Mouse (Mus musculus) right cerebral cortex, postnatal 36 days (tissue): ENCODE results near the gene Foxf2.

Experiments
- DNase-seq, 2 experiments: peaks; one replicate each; pipeline ENCODE4 v3.0.0; 2022; ENCODE audit warnings: low spot score in 2 of 2, mixed read lengths in 1 of 2

The Foxf2 gene

DNA sequence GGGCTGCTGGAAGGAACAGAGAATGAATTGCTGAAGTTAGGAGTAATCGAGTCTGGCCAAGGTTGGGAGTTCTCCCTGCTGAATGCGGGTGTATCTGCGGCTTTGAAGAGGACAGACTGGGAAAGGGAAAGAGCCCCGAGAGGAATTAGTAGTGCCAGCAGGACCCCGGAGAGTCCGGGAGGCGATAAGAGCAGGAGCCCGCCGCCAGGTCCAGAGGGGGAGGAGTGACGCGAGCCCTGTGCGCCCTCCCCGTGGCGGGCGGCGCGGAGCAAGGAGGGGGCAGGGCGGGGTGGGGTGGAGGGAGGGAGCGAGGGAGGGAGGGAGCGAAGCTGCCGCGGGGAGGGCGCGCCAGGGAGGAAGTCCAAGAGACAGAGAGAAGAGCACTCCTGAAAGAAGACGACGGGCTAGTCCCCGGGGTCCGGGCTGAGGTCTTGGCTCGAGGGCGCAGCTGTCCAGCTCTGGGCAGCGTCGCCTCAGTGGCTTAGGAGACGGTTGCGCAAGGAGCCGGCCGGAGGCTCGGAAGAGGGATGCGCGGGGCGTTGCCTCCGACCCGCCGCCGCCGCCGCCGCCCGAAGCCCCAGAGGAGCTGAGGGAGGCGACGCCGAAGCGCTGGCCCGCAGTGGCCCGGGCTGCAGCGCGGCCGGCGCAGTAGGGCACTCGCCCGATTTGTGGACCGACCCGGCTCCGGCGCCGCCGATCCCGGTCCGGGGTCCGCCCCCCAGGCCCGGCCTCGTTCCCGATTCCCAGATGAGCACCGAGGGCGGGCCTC lies at the start of gene Foxf2:
Gene Foxf2, plus strand, starts transcription at position 484 of the 769 bp plus-strand sequence.
- DNase-seq, result no peak

DNA sequence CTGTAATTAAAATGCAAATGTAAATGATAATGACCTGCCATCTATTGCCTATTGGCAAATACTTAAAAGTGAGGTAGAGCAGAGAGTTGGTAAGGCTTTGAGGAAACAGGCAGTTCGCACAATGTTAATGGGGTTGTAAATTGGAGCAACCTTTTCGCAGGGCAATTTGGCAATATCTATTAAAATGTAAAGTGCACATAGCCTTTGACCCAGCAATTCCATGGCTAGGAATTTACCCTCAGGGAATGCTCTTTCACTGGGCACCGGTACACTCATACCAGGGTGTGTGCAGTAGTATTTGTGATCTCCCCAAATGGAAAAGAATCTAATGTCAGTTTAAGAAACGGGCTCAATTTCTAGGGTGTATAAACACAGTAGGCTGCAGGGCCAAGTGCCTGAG lies 48.9 kb upstream of the Foxf2 start:
- DNase-seq, result no peak

DNA sequence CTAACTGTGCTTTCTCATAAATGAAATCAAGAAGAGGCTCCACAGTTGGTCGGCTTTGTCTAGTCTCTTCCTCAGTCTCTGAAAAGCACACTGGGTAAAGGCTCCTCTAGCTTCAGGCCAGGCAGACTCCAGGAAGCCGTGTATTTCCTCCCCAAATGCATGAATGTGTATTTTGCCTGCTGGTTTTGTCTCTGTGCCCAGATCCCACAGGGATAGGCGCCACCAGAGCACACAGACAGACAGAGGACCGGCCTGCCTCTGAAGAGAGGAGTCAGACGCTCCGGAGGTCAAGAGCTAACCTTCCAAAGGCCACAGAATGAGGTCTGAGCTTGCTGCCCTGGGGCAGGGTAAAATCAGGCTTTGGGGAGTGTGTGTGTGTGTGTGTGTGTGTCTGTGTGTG lies 48.0 kb upstream of the Foxf2 start:
- no peak for DNase-seq

DNA sequence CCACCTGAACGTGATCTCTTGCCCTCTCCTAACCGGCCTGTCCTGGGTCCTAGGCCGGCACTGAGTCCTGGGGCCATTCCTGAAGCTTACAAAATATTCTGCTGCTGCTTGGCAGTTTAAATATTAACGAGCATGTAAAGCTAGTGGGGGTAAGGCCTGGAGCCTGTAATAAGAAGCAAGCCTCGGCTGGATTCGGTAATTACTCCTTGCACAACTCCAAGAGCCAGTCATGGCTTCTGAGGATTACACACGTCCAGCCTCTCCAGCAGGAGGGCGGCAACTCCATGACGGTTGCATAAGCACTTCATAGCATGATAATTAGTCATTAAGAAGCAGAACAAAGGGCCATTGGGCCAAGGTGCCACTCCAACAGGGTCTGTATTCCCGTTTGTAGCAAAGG lies 47.2 kb upstream of the Foxf2 start:
- no peak for DNase-seq

DNA sequence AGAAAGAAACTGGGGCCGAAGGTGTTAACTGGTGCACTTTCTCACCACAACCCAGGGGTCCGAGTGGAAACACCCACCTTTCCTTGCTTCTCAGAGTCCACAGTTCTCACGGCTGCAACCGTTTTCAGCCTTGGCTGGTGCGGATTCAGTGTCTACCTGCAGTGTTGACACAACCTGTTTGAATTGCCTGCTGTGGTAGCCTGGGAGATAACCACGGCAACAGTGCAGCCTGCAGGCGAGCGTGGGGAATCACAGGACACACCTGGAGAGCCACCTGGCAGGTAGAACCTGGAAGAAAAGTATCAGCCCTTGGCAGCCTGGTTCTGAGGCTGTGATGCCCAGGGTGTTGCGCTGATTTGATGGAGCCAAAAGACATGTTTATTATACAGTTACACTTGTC lies 45.8 kb upstream of the Foxf2 start:
- no peak for DNase-seq

DNA sequence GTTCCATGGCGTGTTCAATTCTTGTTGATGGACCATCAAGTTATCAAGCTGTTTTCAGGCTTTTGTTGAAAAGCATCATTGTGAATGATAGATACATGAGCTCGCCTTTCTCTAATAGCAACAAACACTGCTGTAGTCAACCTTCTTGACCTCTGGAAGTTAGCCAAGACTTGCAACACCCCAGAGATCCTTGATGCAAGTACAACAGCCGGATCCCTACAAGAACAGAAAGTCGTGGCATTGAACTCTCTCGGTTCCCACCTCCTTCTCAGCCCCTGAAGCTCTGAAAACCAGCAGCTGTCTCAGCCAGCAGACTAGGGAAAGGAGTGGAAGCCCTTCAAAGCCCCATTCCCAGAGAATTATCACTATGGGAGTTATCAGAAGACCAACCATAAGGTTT lies 38.3 kb upstream of the Foxf2 start:
- no peak for DNase-seq

DNA sequence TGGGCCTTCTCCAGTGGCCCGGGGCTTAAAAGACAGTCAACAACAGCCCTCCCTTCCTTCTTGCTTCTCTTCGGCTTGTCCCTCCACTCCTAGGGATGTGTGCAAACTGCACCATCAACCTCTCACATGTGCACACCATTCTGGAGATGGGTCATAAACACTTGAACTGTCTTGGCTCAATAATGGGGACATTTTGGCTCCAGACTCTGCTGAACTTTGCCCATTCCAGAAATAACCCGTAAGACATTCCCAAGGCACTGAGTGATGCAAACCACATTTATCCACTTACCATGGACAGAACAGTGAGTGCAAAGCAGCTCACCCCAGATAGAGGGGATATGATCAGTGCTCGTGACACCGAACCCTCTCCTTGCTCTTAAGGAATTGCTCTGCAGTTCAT lies 26.0 kb upstream of the Foxf2 start:
- DNase-seq, result no peak

DNA sequence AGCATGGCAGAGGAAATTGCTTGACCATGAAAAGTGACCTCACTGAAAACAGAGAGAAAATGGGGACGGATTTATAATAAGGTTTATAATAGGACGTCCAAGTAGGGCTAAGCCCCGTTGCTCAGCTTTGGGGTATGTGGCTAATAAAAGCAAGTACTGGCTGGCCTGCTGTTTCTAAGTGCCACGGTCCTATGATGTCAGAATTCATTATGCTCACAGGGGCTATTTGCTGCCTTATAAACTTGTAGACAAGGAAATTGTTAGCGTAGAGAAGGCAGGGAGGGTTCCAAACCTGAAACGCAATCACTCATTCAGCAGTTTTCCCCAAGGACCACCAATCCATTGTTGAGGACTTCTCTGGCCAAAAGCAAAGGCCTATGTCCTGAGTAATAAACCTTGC lies 21.7 kb upstream of the Foxf2 start:
- DNase-seq, result no peak

DNA sequence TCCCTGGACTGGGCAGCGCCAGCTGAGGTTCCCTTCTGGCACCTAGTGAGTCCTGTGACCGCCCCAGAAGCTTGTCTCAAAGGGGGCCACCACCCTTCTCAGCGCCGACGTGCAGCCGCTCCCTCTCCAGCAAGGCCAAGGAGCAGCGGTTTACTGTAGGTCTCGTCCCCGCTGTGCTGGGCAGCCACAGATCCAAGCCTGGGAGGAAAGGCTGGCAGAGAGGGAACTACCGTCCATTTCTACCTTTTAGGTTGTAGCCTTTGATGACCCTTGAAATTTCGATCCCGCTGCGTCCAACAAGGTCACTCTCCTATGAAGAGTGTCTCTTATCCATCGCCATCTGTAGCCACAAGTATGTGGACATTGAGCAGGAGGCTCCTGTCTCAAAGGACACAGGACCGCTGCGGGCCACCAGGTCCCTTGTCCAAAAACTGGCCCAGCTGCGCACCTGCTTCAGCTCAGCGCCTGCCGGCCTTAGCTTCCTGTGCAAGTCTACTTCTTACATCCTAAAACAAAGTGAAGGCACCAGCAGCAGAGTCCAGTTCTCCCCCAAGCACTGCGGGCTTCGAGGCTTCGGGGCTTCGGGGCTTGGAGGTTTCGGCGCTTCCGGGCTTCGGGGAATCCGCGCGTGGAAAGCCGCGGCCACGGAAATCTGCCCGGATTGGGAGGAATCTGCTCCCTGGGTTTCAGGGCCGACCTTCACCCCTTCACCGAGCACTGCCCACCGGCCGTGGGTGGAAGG lies 10.7 kb upstream of the Foxf2 start:
- DNase-seq, result no peak

DNA sequence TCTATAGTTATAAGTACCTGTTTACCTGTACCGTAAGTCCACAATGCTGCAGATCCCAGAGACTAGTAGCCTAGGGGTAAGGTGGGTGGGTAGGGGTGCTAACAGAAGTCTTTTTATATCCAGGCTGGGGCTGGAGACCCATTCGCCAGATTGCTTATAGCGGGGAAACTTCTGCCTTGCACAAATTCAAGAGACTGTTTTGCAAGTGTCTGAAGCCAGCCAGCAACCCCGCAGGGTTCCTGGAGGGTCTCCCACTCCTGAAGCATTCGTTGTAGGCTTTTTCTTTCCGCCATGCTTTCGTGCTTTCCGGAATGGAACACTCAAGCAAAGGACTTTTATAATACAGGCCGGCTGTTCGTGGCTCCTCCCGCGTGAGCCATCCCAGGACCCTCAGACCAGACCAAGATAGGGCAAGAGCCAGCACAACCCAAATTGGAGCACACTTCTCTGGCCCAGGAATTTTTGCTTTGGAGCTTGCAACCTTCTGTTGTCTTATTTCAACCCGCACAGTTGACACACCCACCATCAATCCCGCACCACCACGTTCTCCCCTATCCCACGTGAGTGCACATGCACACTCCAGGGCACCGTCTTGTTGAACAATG lies 10.0 kb upstream of the Foxf2 start:
- DNase-seq, result no peak

DNA sequence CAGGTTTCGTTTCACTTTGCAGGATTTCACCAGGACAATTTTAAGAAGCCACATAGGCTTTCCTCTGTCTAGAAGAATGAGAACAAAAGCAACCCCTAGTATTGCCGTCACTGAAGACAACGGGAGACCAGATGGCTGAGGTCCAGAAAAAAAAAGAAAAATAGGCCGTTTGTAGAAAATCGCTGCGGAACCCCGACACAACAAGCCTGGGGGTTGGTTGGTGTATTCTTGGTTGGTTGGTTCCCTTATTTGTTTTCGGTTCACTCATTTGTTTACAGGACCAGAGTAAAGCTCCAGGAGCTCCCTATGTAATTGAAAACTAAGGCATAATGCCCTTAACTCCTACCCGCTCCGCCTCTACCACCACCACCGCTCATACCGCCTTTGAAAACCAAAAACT lies 7.6 kb upstream of the Foxf2 start:
- DNase-seq, result no peak

DNA sequence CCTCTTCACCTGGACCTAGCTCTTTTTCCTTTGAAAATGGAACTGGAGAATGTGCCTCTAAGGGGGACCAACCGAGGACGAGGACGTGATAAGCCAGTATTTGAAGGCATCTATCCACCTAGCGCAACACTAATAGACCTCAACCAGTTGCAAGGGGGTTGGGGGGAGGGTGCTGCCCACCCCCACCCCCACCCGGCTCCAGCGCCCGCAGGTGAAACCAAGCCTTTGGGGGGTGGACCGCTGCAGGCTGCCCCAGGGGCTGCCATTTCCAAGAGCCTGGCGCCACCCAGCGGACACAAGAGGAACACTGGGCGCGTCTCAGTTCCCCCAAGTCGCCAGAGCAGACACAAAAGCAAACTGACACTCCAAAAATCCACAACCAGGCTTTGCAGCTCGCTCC lies 7.2 kb upstream of the Foxf2 start:
- DNase-seq, result no peak

DNA sequence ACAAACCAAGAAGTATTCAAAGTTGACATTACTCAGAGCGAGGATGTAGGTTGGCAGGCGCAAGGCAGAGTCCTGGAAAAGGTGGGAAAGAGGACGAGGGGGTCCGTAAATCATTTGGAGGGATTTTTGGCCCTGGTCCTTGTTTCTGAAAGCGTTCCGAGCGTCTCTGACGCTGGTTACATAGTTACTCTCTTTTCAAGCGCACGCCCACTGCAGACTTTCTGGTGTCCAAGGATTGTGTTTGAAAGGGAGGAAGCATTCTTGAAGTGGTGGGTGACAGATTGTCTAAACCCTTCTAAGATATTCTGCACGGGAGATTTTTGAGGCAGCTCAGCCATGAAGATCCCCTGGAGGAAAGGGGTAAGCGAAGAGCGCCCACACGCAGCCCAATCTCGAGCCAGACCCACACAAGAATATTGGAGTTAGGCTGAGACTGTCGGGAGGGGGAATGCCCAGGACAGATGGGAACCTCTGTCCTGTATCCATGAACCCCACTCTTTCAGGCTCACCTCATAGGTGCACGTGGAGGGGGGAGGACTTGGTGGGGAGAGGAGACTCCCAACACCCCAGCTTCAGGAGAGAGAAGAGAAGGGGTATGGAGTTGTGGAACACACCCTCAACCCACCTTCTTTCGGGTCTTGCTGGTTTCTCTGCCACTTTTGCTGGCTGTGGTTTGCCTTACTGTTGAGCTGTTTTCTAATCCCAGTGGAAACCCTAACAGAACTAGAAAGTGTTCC lies 6.5 kb upstream of the Foxf2 start:
- DNase-seq, result no peak

DNA sequence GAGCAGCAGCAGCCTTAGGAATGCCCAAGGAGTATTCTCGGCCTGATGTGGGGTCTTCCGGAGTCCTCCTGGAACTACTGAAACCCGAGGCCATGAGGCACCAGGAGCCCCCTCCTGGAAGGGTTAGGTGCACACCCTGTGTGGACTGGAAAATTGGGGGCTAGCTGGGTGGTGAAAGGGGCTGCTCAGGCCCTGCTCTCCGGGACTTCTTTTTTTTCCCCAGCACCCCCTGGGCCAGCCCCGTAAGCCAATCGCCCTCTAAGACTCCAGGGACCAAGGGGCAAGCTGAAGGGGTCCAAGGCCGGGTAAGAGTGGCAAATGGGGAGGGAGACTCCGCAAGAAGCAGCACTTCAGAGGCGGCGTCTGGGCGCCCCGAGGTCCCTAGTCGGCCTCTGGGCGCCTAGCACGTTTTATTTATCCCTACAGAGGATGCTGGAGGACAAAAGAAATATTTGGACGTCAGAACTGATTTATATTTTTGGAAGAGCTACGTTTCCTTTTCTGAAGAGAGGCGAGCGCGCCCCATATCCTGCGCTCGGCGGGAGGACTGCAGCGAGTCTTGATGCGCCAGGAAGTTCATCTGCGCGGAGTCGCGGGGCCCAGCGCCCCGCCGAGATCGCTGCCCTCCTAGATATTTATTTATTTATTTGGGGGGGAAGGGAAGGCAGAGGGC lies 5.7 kb upstream of the Foxf2 start:
- no peak for DNase-seq

DNA sequence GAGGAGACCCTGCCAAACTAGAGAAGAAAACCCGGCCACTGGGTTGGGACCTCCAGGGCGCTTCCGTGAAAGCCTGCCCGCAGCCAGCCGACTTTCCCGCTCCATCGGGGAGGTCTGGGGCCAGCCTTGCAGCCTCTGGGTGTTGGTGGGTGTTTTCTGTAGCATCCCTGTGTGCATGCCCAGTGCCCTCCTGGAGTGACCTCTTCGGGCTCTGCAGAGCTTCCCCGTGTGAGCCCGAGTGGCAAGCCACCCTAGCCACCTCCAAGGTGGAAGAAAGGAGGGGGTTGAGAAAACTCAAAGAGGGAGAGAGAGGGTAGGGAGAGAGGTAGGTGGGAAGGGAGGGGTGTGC lies 5.1 kb upstream of the Foxf2 start:
- DNase-seq, result no peak

DNA sequence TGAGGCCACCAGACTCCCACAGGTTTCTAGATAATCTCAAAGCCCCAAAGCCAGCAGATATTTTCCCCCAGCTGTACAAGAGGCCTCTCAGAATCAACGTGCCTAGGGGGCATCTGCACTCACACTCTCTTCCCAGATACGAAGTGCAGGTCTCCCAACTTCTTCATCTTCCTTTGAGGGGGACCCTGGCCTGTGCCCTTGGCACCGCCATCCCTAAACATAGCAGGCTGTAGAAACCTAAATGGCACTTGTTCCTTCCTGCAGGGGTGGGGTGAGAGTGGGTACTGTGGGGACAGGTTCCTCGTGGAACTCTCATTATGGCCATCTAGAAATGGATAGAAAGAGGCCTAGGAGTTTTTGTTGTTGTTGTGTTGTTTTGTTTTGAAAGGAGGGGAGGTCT lies 4.7 kb upstream of the Foxf2 start:
- no peak for DNase-seq

DNA sequence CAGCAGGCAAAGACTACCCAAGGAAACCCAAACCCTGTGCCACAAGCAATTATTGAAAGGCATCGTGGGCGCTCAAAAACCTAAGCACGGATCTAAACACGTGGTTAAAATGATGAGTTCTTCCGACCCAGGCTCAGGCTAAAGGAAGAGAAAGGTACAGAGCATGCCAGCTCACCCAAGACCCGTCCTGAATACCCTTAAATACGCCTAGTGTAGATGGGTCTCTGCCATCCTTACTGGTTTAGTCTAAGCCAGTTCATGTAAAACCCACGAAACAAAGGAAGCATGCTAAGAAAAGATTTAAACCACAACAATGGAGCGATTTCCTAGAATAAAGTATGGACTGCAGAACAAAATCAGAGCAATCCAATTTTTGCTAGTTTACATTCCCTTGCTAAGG lies 3.9 kb upstream of the Foxf2 start:
- DNase-seq, result no peak

DNA sequence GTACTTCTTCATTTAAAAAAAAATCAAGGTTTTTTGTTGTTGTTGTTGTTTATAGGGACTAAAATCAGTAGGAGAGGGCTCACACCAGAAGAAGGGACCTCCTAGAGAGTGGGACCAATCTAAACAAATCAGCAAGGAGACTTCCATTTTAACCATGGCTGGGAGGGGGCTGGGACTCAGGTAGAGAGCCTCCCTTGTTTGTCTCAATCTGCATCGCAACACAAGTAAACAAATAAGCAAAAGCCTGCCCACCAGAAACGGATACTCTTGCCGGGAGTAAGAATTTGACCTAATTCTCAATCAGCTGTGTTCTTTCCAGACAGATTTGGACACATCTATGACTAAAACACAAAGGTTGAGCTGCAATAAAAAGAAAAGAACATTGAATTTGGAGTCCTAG lies 3.2 kb upstream of the Foxf2 start:
- no peak for DNase-seq

DNA sequence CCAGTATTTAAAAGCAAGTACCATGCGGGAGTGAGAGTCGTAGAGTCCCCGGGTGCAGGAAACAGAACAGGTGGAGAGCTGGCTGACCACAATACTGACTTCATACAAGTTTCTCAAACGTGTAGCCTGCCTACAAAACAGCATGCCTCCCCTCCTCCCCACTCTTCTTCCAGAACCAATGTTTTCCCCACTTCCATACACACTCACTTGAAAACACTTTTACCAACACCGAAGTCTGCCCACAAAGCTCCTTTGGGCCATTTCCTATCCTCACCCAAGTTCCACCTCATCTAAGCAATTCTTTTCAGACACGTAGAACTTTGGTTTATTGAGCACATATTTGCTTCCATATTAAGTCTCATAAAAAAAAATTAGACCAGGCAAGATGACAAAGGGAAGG lies 2.3 kb upstream of the Foxf2 start:
- no peak for DNase-seq

DNA sequence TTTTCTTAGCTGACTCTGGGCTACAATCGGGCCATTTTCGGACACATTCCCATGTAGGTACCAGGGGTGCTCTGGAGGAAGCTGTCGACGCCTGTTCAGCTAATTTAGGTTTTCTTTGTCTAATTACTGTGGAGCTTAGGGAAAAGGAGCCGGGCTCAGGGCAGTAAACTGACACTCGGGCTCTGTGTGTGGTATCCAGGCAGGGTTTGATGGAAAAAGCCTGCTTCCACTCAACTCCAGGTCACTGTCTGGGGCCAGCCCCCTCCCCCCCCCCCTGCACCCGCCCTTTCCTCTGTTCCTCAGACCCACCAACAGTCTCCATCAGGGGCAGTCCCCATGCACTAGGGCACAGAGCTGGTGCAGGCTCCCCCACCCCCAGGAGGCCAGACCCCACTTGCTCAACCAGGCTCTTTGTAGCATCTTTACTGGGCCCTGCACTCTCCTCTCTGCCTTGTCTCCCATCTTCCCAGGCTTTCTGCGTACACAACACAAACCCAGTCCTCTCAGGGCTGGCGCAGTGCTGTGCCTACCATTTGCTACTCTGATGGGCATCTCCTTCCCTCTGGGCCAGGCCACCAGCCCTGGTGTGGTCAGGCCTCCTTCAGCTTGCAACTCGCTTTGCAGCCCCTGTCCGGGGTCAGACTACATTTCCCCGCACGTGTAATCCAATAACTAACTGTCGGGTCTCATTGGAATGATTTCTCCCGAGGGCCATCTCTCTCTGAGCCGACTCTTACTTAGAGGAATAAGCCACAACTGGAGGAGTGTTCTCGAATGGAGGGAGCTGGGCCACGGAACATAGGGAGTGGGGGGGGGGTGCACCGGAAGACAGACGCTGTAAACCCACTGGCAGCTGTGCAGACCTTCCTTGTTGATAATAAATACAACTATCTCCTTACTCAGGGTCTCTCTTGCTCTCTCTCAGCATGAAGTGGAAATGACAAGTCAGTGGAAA lies 1.4 kb upstream of the Foxf2 start:
- no peak for DNase-seq

DNA sequence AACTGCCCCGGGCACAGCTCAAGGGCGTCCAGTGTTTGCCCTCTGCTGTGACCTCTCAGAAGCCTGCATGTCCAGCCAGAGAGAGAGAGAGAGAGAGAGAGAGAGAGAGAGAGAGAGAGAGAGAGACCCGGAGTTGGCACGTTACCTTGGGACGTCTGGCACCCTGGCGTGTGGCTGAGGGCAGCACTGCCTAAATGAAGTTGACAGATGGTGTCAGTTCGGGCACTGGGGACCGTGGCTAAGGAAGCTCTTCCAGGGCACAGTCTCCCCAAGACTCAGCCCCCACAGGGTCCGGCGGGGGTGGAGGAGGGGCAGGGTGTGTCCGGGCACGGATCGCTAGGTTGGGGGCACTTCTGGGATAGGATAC lies 667 bp upstream of the Foxf2 start:
- DNase-seq, result no peak
